Mouse (Mus musculus) MEL (cell line): ENCODE results near the gene Siglec1.
A peak's percentile ranks its signal among the peaks of the same experiment; 100 is the strongest.

ENCODE experiments used
- CTCF ChIP-seq, 3 experiments: IDR thresholded peaks in 2 of 3; conservative IDR thresholded peaks in 1 of 3; 2 replicates each; pipeline ENCODE4 v1.5.1; 2011 to 2012; ENCODE audit warnings: low read length in 3 of 3, low read depth in 2 of 3, mild to moderate bottlenecking in 2 of 3, improper control_type of control experiment in 1 of 3, inconsistent platforms in 1 of 3, mixed read lengths in 1 of 3, moderate library complexity in 1 of 3; ENCODE audit not compliant: control insufficient read depth in 1 of 3, insufficient read depth in 1 of 3, poor library complexity in 1 of 3, severe bottlenecking in 1 of 3
- EP300 ChIP-seq, 2 experiments: IDR thresholded peaks; 2 replicates each; pipeline ENCODE4 v1.6.1; 2011; ENCODE audit warnings: improper control_type of control experiment in 2 of 2, low read length in 2 of 2, low read depth in 1 of 2, mild to moderate bottlenecking in 1 of 2
- GABPA ChIP-seq: IDR thresholded peaks from 2 replicates; pipeline ENCODE4 v1.6.1; 2012; ENCODE audit warnings: low read depth, mild to moderate bottlenecking, inconsistent platforms, low read length, improper control_type of control experiment, moderate library complexity
- GATA1 ChIP-seq: IDR thresholded peaks from 2 replicates; pipeline ENCODE4 v1.6.1; 2011; ENCODE audit warnings: low read depth, low read length, improper control_type of control experiment
- POLR2A ChIP-seq, 2 experiments: IDR thresholded peaks; 2 replicates each; pipeline ENCODE4 v1.6.1; 2011 to 2012; ENCODE audit warnings: low read length in 2 of 2, mild to moderate bottlenecking in 2 of 2, control low read depth in 1 of 2, improper control_type of control experiment in 1 of 2, low read depth in 1 of 2, moderate library complexity in 1 of 2; ENCODE audit not compliant: control insufficient read depth in 1 of 2, insufficient read depth in 1 of 2, poor library complexity in 1 of 2
- SIN3A ChIP-seq: IDR thresholded peaks from 2 replicates; pipeline ENCODE4 v1.6.1; 2012; ENCODE audit warnings: low read length, improper control_type of control experiment, inconsistent platforms
- TAL1 ChIP-seq: IDR thresholded peaks from 2 replicates; pipeline ENCODE4 v1.6.1; 2012; ENCODE audit warnings: mild to moderate bottlenecking, inconsistent platforms, low read length, moderate library complexity, mixed read lengths
- TCF12 ChIP-seq: IDR thresholded peaks from 2 replicates; pipeline ENCODE4 v1.6.1; 2014; ENCODE audit warnings: low read depth, mild to moderate bottlenecking, inconsistent platforms, low read length, improper control_type of control experiment, moderate library complexity
- USF2 ChIP-seq, 2 experiments: IDR thresholded peaks; 2 replicates each; pipeline ENCODE4 v1.6.1; 2011 to 2012; ENCODE audit warnings: improper control_type of control experiment in 2 of 2, low read length in 2 of 2, borderline replicate concordance in 1 of 2, inconsistent platforms in 1 of 2, low read depth in 1 of 2, mild to moderate bottlenecking in 1 of 2; ENCODE audit not compliant: insufficient read depth in 1 of 2

DNA sequence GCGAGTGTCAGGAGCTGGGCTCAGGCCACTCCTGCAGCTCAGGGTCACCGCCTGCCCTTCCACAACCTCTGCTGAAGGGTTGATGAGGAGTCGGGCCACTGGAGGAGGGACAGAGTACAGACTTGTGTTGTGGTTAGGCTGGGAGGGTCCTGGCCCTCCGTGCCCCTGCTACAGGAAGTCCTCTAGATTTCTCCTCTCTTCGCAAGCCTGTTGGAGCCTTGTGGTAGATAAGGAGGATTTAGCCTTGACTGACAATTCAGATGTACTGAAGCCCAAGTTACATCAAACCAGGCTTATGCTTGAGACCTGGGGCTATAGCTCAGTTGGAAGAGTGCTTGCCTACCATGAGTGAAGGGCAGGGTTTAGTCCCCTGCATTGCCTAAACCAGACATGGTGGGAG lies 6.1 kb downstream of the Siglec1 start:
- no peak for TF ChIP-seq POLR2A (IDR thresholded peaks at IDR 0.05; ENCODE audit: control insufficient read depth in 1 of 2, insufficient read depth in 1 of 2, low read depth in 1 of 2, low read length in 2 of 2, poor library complexity in 1 of 2)
- peak; percentile 52 for TF ChIP-seq TAL1
- TF ChIP-seq GABPA = no peak
- TF ChIP-seq CTCF (IDR thresholded peaks at IDR 0.05 in 2 of 3, conservative IDR thresholded peaks at IDR 0.05 in 1 of 3; ENCODE audit: control insufficient read depth in 1 of 3, insufficient read depth in 1 of 3, low read depth in 2 of 3, low read length in 3 of 3, poor library complexity in 1 of 3, severe bottlenecking in 1 of 3) = no peak
- peak; percentile 50 for TF ChIP-seq GATA1
- peak; percentile 23 to 30; a peak in 2 of 4 replicates for TF ChIP-seq EP300 (IDR thresholded peaks at IDR 0.05; ENCODE audit: low read depth in 1 of 2, low read length in 2 of 2)
- no peak for TF ChIP-seq USF2 (IDR thresholded peaks at IDR 0.05; ENCODE audit: borderline replicate concordance in 1 of 2, insufficient read depth in 1 of 2, low read depth in 1 of 2, low read length in 2 of 2)
- no peak for TF ChIP-seq TCF12
- TF ChIP-seq SIN3A = no peak
